Comparison of ENCODE assay signal across 14 mouse cellular contexts in genomic region chr7:112503917-112504316, GRCm38 (mm10).
A peak's percentile ranks its signal among the peaks of the same experiment; 100 is the strongest.
DNase-seq lines count a peak whose midpoint lies in the region; ATAC-seq and TF ChIP-seq lines count a peak whose summit lies in the region.
"Had no signal": no experiment of that assay in that cellular context is flagged by ENCODE, and none has a peak within 500 bp of the region (broad histone marks: within the 10 kb centered on the region; RNA-seq: fewer than 3 reads in every experiment).

No protein-coding gene starts in this region.

- no peak overlapping the region for H3K4me2 ChIP-seq in kidney, embryonic 14.5 days (replicated peaks; ENCODE audit: low read depth, low read length)
- no peak overlapping the region for H3K4me2 ChIP-seq in embryonic facial prominence, embryonic 14.5 days (ENCODE audit: low read depth, low read length)
- no peak overlapping the region for H3K4me2 ChIP-seq in limb, embryonic 14.5 days (replicated peaks; ENCODE audit: low read depth, low read length, severe bottlenecking)
- no peak overlapping the region for H3K4me2 ChIP-seq in liver, embryonic 12.5 days
- H3K4me2 ChIP-seq: forebrain, embryonic 15.5 days; midbrain, embryonic 11.5 days had no signal

- H3K27me3 ChIP-seq in kidney, embryonic 14.5 days (ENCODE audit: control insufficient read depth, insufficient read depth, low read length), result no peaks in the 10 kb centered on the region
- peaks cover 20% of the 10 kb centered on the region for H3K27me3 ChIP-seq in E14TG2a.4 (ENCODE audit: insufficient read depth, low read length)
- H3K27me3 ChIP-seq in embryonic facial prominence, embryonic 14.5 days (replicated peaks; ENCODE audit: control insufficient read depth, insufficient read depth, low read length), result no peaks in the 10 kb centered on the region
- H3K27me3 ChIP-seq in limb, embryonic 14.5 days (ENCODE audit: control insufficient read depth, insufficient read depth, low read length), result no peaks in the 10 kb centered on the region
- H3K27me3 ChIP-seq in liver, embryonic 12.5 days (replicated peaks), result no peaks in the 10 kb centered on the region
- H3K27me3 ChIP-seq: forebrain, embryonic 15.5 days had no signal

- H3K4me1 ChIP-seq in kidney, embryonic 14.5 days (ENCODE audit: control insufficient read depth, insufficient read depth, low read length), result peaks cover 43% of the 10 kb centered on the region
- peaks cover 35% of the 10 kb centered on the region for H3K4me1 ChIP-seq in E14TG2a.4 (replicated peaks; ENCODE audit: low read depth, low read length)
- peaks cover 49% of the 10 kb centered on the region for H3K4me1 ChIP-seq in embryonic facial prominence, embryonic 14.5 days (ENCODE audit: control insufficient read depth, insufficient read depth, low read length)
- H3K4me1 ChIP-seq in limb, embryonic 14.5 days (ENCODE audit: control insufficient read depth, insufficient read depth, low read length), result peaks cover 63% of the 10 kb centered on the region
- H3K4me1 ChIP-seq in liver, embryonic 12.5 days, result peaks cover 9% of the 10 kb centered on the region

- WGBS in kidney, embryonic 14.5 days, result 58% methylated on average over 3 of the region's 3 CpGs
- whole genome bisulfite sequencing in embryonic facial prominence, embryonic 14.5 days, result 36% methylated on average over 3 of the region's 3 CpGs
- 13% methylated on average over 3 of the region's 3 CpGs for WGBS in limb, embryonic 14.5 days
- 39% methylated on average over 3 of the region's 3 CpGs for WGBS in liver, embryonic 12.5 days (ENCODE audit: insufficient replicate concordance)

- H3K36me3 ChIP-seq in kidney, embryonic 14.5 days (ENCODE audit: control insufficient read depth, insufficient read depth, low read length), result no peaks in the 10 kb centered on the region
- H3K36me3 ChIP-seq in E14TG2a.4 (ENCODE audit: insufficient read depth, low read length), result no peaks in the 10 kb centered on the region
- no peaks in the 10 kb centered on the region for H3K36me3 ChIP-seq in embryonic facial prominence, embryonic 14.5 days (ENCODE audit: control insufficient read depth, insufficient read depth, low read length)
- no peaks in the 10 kb centered on the region for H3K36me3 ChIP-seq in limb, embryonic 14.5 days (ENCODE audit: control insufficient read depth, insufficient read depth, low read length)
- H3K36me3 ChIP-seq in liver, embryonic 12.5 days, result no peaks in the 10 kb centered on the region
- H3K36me3 ChIP-seq: forebrain, embryonic 15.5 days had no signal

- H3K4me3 ChIP-seq in kidney, embryonic 14.5 days (ENCODE audit: low read length), result no peak overlapping the region
- peak overlapping the region; percentile 35; the same call in 1 of the 2 replicates for H3K4me3 ChIP-seq in E14TG2a.4 (replicated peaks; ENCODE audit: low read length)
- H3K4me3 ChIP-seq in embryonic facial prominence, embryonic 14.5 days (ENCODE audit: low read depth, low read length), result no peak overlapping the region
- no peak overlapping the region for H3K4me3 ChIP-seq in limb, embryonic 14.5 days (replicated peaks; ENCODE audit: low read length)
- H3K4me3 ChIP-seq in liver, embryonic 12.5 days, result no peak overlapping the region
- H3K4me3 ChIP-seq: forebrain, embryonic 15.5 days; myocyte had no signal

- no peak overlapping the region for H3K9ac ChIP-seq in kidney, embryonic 14.5 days (ENCODE audit: low read depth, low read length)
- H3K9ac ChIP-seq in embryonic facial prominence, embryonic 14.5 days (ENCODE audit: low read depth, low read length), result no peak overlapping the region
- no peak overlapping the region for H3K9ac ChIP-seq in limb, embryonic 14.5 days (ENCODE audit: low read depth, low read length, severe bottlenecking)
- H3K9ac ChIP-seq in liver, embryonic 12.5 days, result no peak overlapping the region
- H3K9ac ChIP-seq: forebrain, embryonic 15.5 days had no signal

- no peak for TF ChIP-seq POLR2A in limb, embryonic 14.5 days (IDR thresholded peaks at IDR 0.05; ENCODE audit: borderline replicate concordance, extremely low read depth, insufficient read depth, insufficient read length)

- H3K27ac ChIP-seq in kidney, embryonic 14.5 days (ENCODE audit: low read depth, low read length), result peak overlapping the region; percentile 44; the same call in 1 of the 2 replicates
- peak overlapping the region; percentile 91 for H3K27ac ChIP-seq in embryonic facial prominence, embryonic 14.5 days (replicated peaks; ENCODE audit: low read depth, low read length)
- H3K27ac ChIP-seq in limb, embryonic 14.5 days (replicated peaks; ENCODE audit: low read depth, low read length), result peak overlapping the region; percentile 77
- no peak overlapping the region for H3K27ac ChIP-seq in liver, embryonic 12.5 days

- no peak for ATAC-seq in kidney, embryonic 14.5 days (ENCODE audit: low FRiP score, low TSS enrichment)
- ATAC-seq in embryonic facial prominence, embryonic 14.5 days (ENCODE audit: low read depth), result no peak; the same call in 1 of the 2 replicates
- ATAC-seq in limb, embryonic 14.5 days (ENCODE audit: low FRiP score, low read depth), result no peak
- ATAC-seq in liver, embryonic 12.5 days, result no peak
- ATAC-seq: forebrain, embryonic 15.5 days had no signal

- no peaks in the 10 kb centered on the region for H3K9me3 ChIP-seq in kidney, embryonic 14.5 days (ENCODE audit: control insufficient read depth, low read length)
- no peaks in the 10 kb centered on the region for H3K9me3 ChIP-seq in E14TG2a.4 (ENCODE audit: low read length)
- no peaks in the 10 kb centered on the region for H3K9me3 ChIP-seq in embryonic facial prominence, embryonic 14.5 days (ENCODE audit: control insufficient read depth, low read length)
- no peaks in the 10 kb centered on the region for H3K9me3 ChIP-seq in limb, embryonic 14.5 days (ENCODE audit: control insufficient read depth, low read length)
- no peaks in the 10 kb centered on the region for H3K9me3 ChIP-seq in liver, embryonic 12.5 days (replicated peaks)
- H3K9me3 ChIP-seq: forebrain, embryonic 15.5 days had no signal

- no peak for TF ChIP-seq CTCF in E14TG2a.4 (conservative IDR thresholded peaks at IDR 0.05; ENCODE audit: low read length)

- DNase-seq in kidney, postnatal 36 days, result no peak
- peak; percentile 49 for DNase-seq in embryonic facial prominence, embryonic 14.5 days (ENCODE audit: low spot score)
- no peak for DNase-seq in limb, embryonic 14.5 days (ENCODE audit: low spot score)
- no peak for DNase-seq in cerebellum, adult 8-10 months
- DNase-seq: adrenal gland, postnatal 25 days; cerebellum, postnatal 10 days; gastrocnemius, postnatal 10 days; lung, postnatal 10 days had no signal
